Mouse (Mus musculus) midbrain, embryonic 16.5 days (tissue): ENCODE results near the gene Sertad2. TPM values are rescaled to one million over a fixed set of nuclear protein-coding genes. Genes with fewer than 3 reads are reported as not detected.
A peak's percentile ranks its signal among the peaks of the same experiment; 100 is the strongest.

Experiments
- ATAC-seq: fragments of 200-750 bp; cut with Nextera tagmentation; 2 replicates; pipeline ENCODE4 v1.8.0; 2017; ENCODE audit warnings: moderate TSS enrichment
- H3K27ac ChIP-seq: fragments of 300-500 bp; sonication (generic); 2 replicates; pipeline ENCODE4 v1.5.1; 2014; ENCODE audit warnings: mild to moderate bottlenecking, low read length, mixed read lengths
- H3K27me3 ChIP-seq: fragments of 300-500 bp; sonication (generic); 2 replicates; pipeline ENCODE4 v1.6.1; 2014; ENCODE audit warnings: low read depth, low read length, mixed read lengths; ENCODE audit not compliant: control insufficient read depth, insufficient read depth
- H3K36me3 ChIP-seq: fragments of 300-500 bp; sonication (generic); 2 replicates; pipeline ENCODE4 v1.6.1; 2014; ENCODE audit warnings: mild to moderate bottlenecking, low read length, moderate library complexity, mixed read lengths; ENCODE audit not compliant: control insufficient read depth, insufficient read depth
- H3K4me1 ChIP-seq: fragments of 300-500 bp; sonication (generic); 2 replicates; pipeline ENCODE4 v1.6.1; 2014; ENCODE audit warnings: mild to moderate bottlenecking, low read length, mixed read lengths; ENCODE audit not compliant: control insufficient read depth, insufficient read depth
- H3K4me2 ChIP-seq: fragments of 300-500 bp; sonication (generic); 2 replicates; pipeline ENCODE4 v1.6.1; 2014; ENCODE audit warnings: mild to moderate bottlenecking, low read length, mixed read lengths
- H3K4me3 ChIP-seq: fragments of 300-500 bp; sonication (generic); 2 replicates; pipeline ENCODE4 v1.5.1; 2014; ENCODE audit warnings: low read depth, mild to moderate bottlenecking, low read length, moderate library complexity, mixed read lengths
- H3K9ac ChIP-seq: fragments of 300-500 bp; sonication (generic); 2 replicates; pipeline ENCODE4 v1.6.1; 2014; ENCODE audit warnings: low read depth, low read length, mixed read lengths
- H3K9me3 ChIP-seq: fragments of 300-500 bp; sonication (generic); replicated peaks from 2 replicates; pipeline ENCODE4 v1.6.1; 2014; ENCODE audit warnings: mild to moderate bottlenecking, low read length, mixed read lengths; ENCODE audit not compliant: control insufficient read depth, poor library complexity, severe bottlenecking
- WGBS: fragments of 180-500 bp; shearing (Covaris S2); extraction: QIAGEN DNeasy Blood & Tissue Kit; methylation state at CpG from one replicate; pipeline ENCODE4 v1.1.7; 2014; 5-methylcytosine and 5-hydroxymethylcytosine counted together
- polyA plus RNA-seq: library from polyadenylated mRNA; unstranded; fragments of >200 nt; fragmentation: Nextera tagmentation; extraction: Ambion mirVana; gene quantifications from 2 replicates; pipeline ENCODE4 v1.2.1, GENCODE M21; 2015

Sertad2 gene
- polyA plus RNA-seq, 1 experiment from 2014 or later: 24.6 TPM

- no peaks in the 10 kb centered on the region for H3K9me3 ChIP-seq
- ATAC-seq: no peak
- WGBS: 39% methylated on average over 6 of the region's 6 CpGs
- peaks cover 24% of the 10 kb centered on the region for H3K4me1 ChIP-seq
- no peak overlapping the region for H3K4me3 ChIP-seq
- H3K4me2 ChIP-seq: no peak overlapping the region
- no peak overlapping the region for H3K9ac ChIP-seq
- no peak overlapping the region for H3K27ac ChIP-seq
- no peaks in the 10 kb centered on the region for H3K36me3 ChIP-seq
- no peaks in the 10 kb centered on the region for H3K27me3 ChIP-seq
Measured at GRCm38 (mm10) chr11:20644872-20645271, 101.8 kb downstream of the Sertad2 start.

GRCm38 (mm10) chr11:20645521-20645920, 102.5 kb downstream of the Sertad2 start:
- Histone ChIP-seq H3K4me1 (peaks cover 23% of the 10 kb centered on the region), H3K4me2 (no peak overlapping the region), H3K27ac (no peak overlapping the region), H3K36me3 (no peaks in the 10 kb centered on the region), H3K9me3 (no peaks in the 10 kb centered on the region), H3K9ac (no peak overlapping the region), H3K27me3 (no peaks in the 10 kb centered on the region), H3K4me3 (no peak overlapping the region)
- 79% methylated on average over 3 of the region's 3 CpGs for WGBS
- no peak for ATAC-seq

DNA sequence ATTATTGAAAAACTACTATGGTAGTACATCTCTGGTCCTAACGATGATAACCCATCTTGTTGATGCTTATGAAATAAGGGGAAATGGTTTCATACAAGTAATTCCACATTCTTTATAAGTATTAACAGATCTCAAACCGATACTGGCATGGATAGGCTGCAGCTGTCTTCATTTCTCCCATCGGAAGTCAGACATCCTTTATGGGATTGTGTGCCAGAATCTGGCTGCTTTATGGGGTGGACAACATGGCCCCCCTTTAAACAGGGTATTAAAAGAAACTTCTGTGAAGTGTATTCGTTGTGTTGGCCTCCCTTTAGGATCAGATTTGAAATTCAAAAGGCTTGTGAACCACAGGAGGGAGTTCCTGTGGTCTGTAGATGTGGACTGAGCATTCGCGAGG, 103.1 kb downstream of the Sertad2 start:
- H3K4me3 ChIP-seq: no peak overlapping the region
- WGBS: 27% methylated on average over 6 of the region's 6 CpGs
- no peak overlapping the region for H3K9ac ChIP-seq
- no peaks in the 10 kb centered on the region for H3K36me3 ChIP-seq
- H3K4me2 ChIP-seq: no peak overlapping the region
- H3K9me3 ChIP-seq: no peaks in the 10 kb centered on the region
- no peak overlapping the region for H3K27ac ChIP-seq
- ATAC-seq: no peak
- no peaks in the 10 kb centered on the region for H3K27me3 ChIP-seq
- peaks cover 27% of the 10 kb centered on the region for H3K4me1 ChIP-seq

GRCm38 (mm10) chr11:20646986-20647726, 104.1 kb downstream of the Sertad2 start:
- Histone ChIP-seq H3K4me2 (no peak overlapping the region), H3K4me1 (peaks cover 27% of the 10 kb centered on the region), H3K4me3 (no peak overlapping the region), H3K27me3 (no peaks in the 10 kb centered on the region), H3K27ac (no peak overlapping the region), H3K9me3 (no peaks in the 10 kb centered on the region), H3K9ac (no peak overlapping the region), H3K36me3 (no peaks in the 10 kb centered on the region)
- no peak; the same call in 1 of the 2 replicates for ATAC-seq
- WGBS: 16% methylated on average over 10 of the region's 10 CpGs

DNA sequence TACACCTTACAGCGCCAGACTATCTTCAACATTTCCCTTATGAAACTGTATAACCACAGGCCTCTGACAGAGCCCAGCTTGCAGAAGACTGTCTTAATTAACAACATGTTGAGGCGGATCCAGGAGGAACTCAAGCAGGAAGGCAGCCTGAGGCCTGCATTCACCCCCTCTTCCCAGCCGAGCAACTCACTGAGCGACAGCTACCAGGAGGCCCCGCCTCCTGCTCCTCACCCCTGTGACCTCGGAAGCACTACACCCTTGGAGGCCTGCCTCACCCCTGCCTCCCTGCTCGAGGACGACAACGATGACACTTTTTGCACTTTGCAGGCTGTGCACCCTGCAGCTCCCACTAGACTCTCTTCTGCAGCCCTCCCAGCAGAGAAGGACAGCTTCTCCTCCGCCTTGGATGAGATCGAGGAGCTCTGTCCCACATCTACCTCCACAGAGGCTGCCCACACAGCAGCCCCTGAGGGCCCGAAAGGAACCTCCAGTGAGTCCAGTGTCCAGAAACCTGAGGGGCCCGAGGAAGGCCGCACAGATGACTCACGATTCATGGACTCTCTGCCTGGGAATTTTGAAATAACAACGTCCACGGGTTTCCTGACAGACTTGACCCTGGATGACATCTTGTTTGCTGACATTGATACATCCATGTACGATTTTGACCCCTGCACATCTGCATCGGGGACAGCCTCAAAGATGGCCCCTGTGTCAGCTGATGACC, 105.0 kb downstream of the Sertad2 start:
- no peaks in the 10 kb centered on the region for H3K27me3 ChIP-seq
- no peak overlapping the region for H3K9ac ChIP-seq
- no peaks in the 10 kb centered on the region for H3K36me3 ChIP-seq
- H3K9me3 ChIP-seq: no peaks in the 10 kb centered on the region
- H3K4me3 ChIP-seq: no peak overlapping the region
- ATAC-seq: no peak
- H3K4me1 ChIP-seq: peaks cover 27% of the 10 kb centered on the region
- 55% methylated on average over 19 of the region's 19 CpGs for WGBS
- H3K4me2 ChIP-seq: no peak overlapping the region
- no peak overlapping the region for H3K27ac ChIP-seq

DNA sequence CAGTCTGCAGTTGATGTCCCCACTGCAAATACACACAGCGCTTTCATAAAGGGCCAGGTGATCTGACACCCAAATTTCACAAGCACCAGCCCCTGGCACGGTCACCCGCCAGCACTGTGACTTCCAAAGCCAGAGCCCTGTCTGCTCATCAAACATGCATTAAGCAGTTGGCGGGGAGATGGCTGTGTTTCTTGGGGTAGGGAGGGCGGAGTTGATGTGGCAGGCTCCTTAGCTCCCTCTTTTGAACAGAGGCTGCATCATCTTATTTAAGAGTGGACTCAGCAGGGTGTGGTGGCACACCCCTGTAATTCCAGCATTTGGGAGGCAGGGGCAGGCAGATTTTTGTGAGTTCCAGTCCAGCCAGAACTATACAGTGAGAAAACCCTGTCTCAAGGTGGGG, 106.4 kb downstream of the Sertad2 start:
- Histone ChIP-seq H3K27ac (no peak overlapping the region), H3K4me3 (no peak overlapping the region), H3K27me3 (no peaks in the 10 kb centered on the region), H3K9ac (no peak overlapping the region), H3K4me1 (peaks cover 27% of the 10 kb centered on the region), H3K4me2 (no peak overlapping the region), H3K36me3 (no peaks in the 10 kb centered on the region), H3K9me3 (no peaks in the 10 kb centered on the region)
- 33% methylated on average over 5 of the region's 5 CpGs for WGBS
- ATAC-seq: no peak

DNA sequence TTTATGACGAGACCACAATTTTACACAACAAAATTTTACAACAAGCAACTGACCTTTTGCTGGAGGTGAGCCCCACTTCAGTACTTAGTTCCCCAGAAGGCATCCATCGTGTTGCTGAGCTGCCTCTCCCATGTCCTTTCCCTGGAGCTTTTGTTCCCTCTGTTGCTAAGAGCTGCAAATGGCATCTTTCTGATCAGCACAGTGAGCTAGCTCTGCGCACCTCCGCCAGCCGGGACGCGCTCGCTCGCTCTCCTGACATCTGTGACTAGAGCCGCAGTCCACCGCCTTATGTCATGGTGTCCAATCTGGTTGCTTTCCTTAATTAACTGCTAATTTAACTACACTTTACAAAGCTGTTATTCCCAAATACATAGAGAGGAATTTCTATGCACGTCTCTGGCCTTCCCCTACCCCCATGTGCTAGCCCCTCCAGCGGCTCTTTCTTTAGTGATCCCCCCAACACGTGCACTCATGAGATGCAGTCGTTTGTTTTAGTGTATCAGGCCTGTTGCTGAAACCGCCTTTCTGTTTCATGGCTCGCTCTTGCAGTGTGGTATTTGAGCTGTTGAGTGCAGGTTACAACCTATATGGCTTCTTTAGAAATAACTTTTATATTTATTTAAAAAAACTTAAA, 107.1 kb downstream of the Sertad2 start:
- Histone ChIP-seq H3K27me3 (no peaks in the 10 kb centered on the region), H3K4me3 (no peak overlapping the region), H3K36me3 (no peaks in the 10 kb centered on the region), H3K9me3 (no peaks in the 10 kb centered on the region), H3K9ac (no peak overlapping the region), H3K27ac (no peak overlapping the region), H3K4me2 (0 out of 2 replicates have a peak overlapping the region, but pooled peaks have one; percentile 4), H3K4me1 (peaks cover 29% of the 10 kb centered on the region)
- WGBS: 19% methylated on average over 17 of the region's 17 CpGs
- peak; percentile 57 for ATAC-seq

- no peaks in the 10 kb centered on the region for H3K36me3 ChIP-seq
- H3K4me1 ChIP-seq: peaks cover 39% of the 10 kb centered on the region
- H3K9ac ChIP-seq: no peak overlapping the region
- no peaks in the 10 kb centered on the region for H3K9me3 ChIP-seq
- no peak overlapping the region for H3K4me2 ChIP-seq
- no peak overlapping the region for H3K27ac ChIP-seq
- ATAC-seq: no peak
- no peak overlapping the region for H3K4me3 ChIP-seq
- 40% methylated on average over 1 of the region's 1 CpGs for WGBS
- no peaks in the 10 kb centered on the region for H3K27me3 ChIP-seq
Measured at GRCm38 (mm10) chr11:20651166-20651565, 108.1 kb downstream of the Sertad2 start.
